Mouse (Mus musculus): ENCODE results near the gene Med13l.

Gene Med13l

GRCm38 (mm10) chr5:118558841-118559240 is 1.6 kb upstream of the Med13l start:
- DNase-seq, result no peak

- DNase-seq, result peak; percentile 92
Observed at GRCm38 (mm10) chr5:118559584-118560384, 695 bp upstream of the Med13l start.

- DNase-seq, result peak; percentile 73
Observed at GRCm38 (mm10) chr5:118561086-118561987, 858 bp downstream of the Med13l start.

GRCm38 (mm10) chr5:118562206-118562605 is 1.7 kb downstream of the Med13l start:
- no peak for DNase-seq

GRCm38 (mm10) chr5:118563590-118563989 is 3.1 kb downstream of the Med13l start:
- no peak for DNase-seq

- no peak for DNase-seq
Observed at GRCm38 (mm10) chr5:118567395-118567794, 6.9 kb downstream of the Med13l start.

- DNase-seq, result no peak
Observed at GRCm38 (mm10) chr5:118569017-118569416, 8.5 kb downstream of the Med13l start.

- peak; percentile 59 for DNase-seq
Observed at GRCm38 (mm10) chr5:118569606-118570580, 9.4 kb downstream of the Med13l start.

- no peak for DNase-seq
Observed at GRCm38 (mm10) chr5:118571504-118571903, 11.0 kb downstream of the Med13l start.

GRCm38 (mm10) chr5:118574236-118574635 is 13.8 kb downstream of the Med13l start:
- DNase-seq, result no peak

GRCm38 (mm10) chr5:118574997-118575396 is 14.5 kb downstream of the Med13l start:
- no peak for DNase-seq

GRCm38 (mm10) chr5:118575909-118576308 is 15.4 kb downstream of the Med13l start:
- no peak for DNase-seq

GRCm38 (mm10) chr5:118576731-118577130 is 16.3 kb downstream of the Med13l start:
- no peak for DNase-seq

GRCm38 (mm10) chr5:118585355-118585754 is 24.9 kb downstream of the Med13l start:
- DNase-seq, result no peak

GRCm38 (mm10) chr5:118586560-118586959 is 26.1 kb downstream of the Med13l start:
- no peak for DNase-seq

- DNase-seq, result no peak
Observed at GRCm38 (mm10) chr5:118588381-118588925, 28.0 kb downstream of the Med13l start.

- DNase-seq, result peak; percentile 49
Observed at GRCm38 (mm10) chr5:118589186-118589892, 28.9 kb downstream of the Med13l start.

GRCm38 (mm10) chr5:118590868-118591267 is 30.4 kb downstream of the Med13l start:
- peak; percentile 66 for DNase-seq

- peak; percentile 62 for DNase-seq
Observed at GRCm38 (mm10) chr5:118591826-118592499, 31.5 kb downstream of the Med13l start.

GRCm38 (mm10) chr5:118594470-118595236 is 34.2 kb downstream of the Med13l start:
- DNase-seq, result peak; percentile 77
